Mouse (Mus musculus) liver, postnatal 0 days (tissue): ENCODE data around the gene Slc39a11.

Experiments
- CTCF ChIP-seq: sonication (generic); IDR thresholded peaks from 2 replicates; pipeline ENCODE4 v1.5.1; 2016; ENCODE audit warnings: antibody characterized with exemption, low read depth
- EP300 ChIP-seq: IDR thresholded peaks from 2 replicates; pipeline ENCODE4 v1.6.1; 2016; ENCODE audit warnings: antibody characterized with exemption, low read depth, mild to moderate bottlenecking

DNA sequence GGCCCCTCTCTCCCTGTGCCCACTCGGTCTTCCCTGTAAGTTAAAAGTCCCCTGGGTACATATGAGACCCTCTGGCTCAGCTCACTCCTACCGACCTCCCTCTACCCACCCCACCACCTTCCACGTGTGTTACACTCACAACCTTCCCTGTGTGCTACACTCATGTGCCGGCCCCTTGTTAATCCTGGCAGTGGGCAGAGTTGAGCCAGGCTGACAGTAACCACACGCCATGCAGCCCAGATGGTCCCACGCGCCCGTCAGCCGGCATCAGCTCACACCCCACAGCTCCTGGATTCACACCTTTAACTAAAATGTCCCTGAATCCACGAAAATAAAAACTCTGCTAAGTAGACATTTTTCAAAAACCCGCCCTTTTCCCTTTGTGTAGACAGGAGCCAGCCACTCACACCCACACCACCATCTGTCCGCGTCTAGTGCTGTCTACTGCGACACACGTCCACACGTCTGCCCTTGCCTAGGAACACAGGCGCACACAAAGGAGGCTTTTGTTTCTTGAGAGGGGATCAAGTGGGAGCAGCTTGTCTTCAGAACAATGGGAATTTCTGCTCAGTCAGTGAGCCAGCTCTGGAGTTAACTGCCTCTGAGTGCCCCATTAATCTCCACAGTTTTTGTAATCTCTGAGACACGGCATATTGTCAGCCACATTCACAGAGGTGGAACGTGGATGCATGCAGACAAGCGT, 210.4 kb downstream of the Slc39a11 start:
- no peak for TF ChIP-seq CTCF
- no peak for TF ChIP-seq EP300
